In genomic region chr7:16041208-16041607, GRCm38 (mm10) we compare ENCODE assay signal across 24 mouse cellular contexts. TPM values are rescaled to one million over a fixed set of nuclear protein-coding genes. Genes with fewer than 3 reads are reported as not detected.
DNase-seq lines count a peak whose midpoint lies in the region; ATAC-seq lines count a peak whose summit lies in the region.
"Had no signal": no experiment of that assay in that cellular context is flagged by ENCODE, and none has a peak within 500 bp of the region (broad histone marks: within the 10 kb centered on the region; RNA-seq: fewer than 3 reads in every experiment).

No protein-coding gene starts in this region.

- H3K4me3 ChIP-seq in megakaryocyte, embryonic 14.5 days (replicated peaks), result peak overlapping the region; percentile 38
- H3K4me3 ChIP-seq: embryonic facial prominence, embryonic 15.5 days; heart, embryonic 12.5 days; hindbrain, embryonic 12.5 days; layer of hippocampus, adult 2 months; limb, embryonic 13.5 days; liver, embryonic 12.5 days had no signal

- H3K4me1 ChIP-seq in megakaryocyte, embryonic 14.5 days, result peaks cover 94% of the 10 kb centered on the region

- H3K27me3 ChIP-seq in megakaryocyte, embryonic 14.5 days (replicated peaks), result no peaks in the 10 kb centered on the region
- H3K27me3 ChIP-seq: embryonic facial prominence, embryonic 15.5 days; heart, embryonic 12.5 days; hindbrain, embryonic 12.5 days; limb, embryonic 13.5 days; liver, embryonic 12.5 days had no signal

- no peak for ATAC-seq in megakaryocyte, adult 5-6 weeks (ENCODE audit: poor library complexity, severe bottlenecking)
- ATAC-seq: forebrain, embryonic 14.5 days; intestine, postnatal 0 days; liver, embryonic 12.5 days had no signal

- no peaks in the 10 kb centered on the region for H3K9me3 ChIP-seq in megakaryocyte, embryonic 14.5 days
- H3K9me3 ChIP-seq: embryonic facial prominence, embryonic 15.5 days; heart, embryonic 12.5 days; hindbrain, embryonic 12.5 days; limb, embryonic 13.5 days; liver, embryonic 12.5 days had no signal

- H3K36me3 ChIP-seq in megakaryocyte, embryonic 14.5 days (replicated peaks; ENCODE audit: low read length), result peaks cover 44% of the 10 kb centered on the region
- H3K36me3 ChIP-seq: embryonic facial prominence, embryonic 15.5 days; hindbrain, embryonic 12.5 days had no signal

- DNase-seq in cerebellum, adult 11 months, result peak; percentile 48
- DNase-seq in cerebellum, postnatal 4 days (ENCODE audit: low spot score in 2 of 2), result no peak
- DNase-seq in kidney, adult 9 months, result peak; percentile 52
- DNase-seq in kidney, adult 18-20 months, result no peak
- peak; percentile 68 to 79 for DNase-seq in cerebellum, postnatal 25 days
- DNase-seq in right cerebral cortex, postnatal 10 days (ENCODE audit: low spot score in 2 of 2), result no peak
- DNase-seq: adrenal gland, postnatal 14 days; gastrocnemius, postnatal 10 days; layer of hippocampus, postnatal 36 days; lung, embryonic 14.5 days; midbrain, embryonic 14.5 days; thymus, postnatal 25 days had no signal

RNA-seq across cellular contexts. Expression of gene Bicra, which starts 6.5 kb away (rescaled TPM):
- 30.6 and 132 TPM in 2 replicates for polyA plus RNA-seq in megakaryocyte, embryonic 14.5 days (2012; ENCODE audit: insufficient read depth, low replicate concordance)
- total RNA-seq in megakaryocyte, adult 5-6 weeks (2015), result 19.5 and 28.6 TPM in 2 replicates
- total RNA-seq in megakaryocyte, adult 5-6 weeks (2017), result 1.9 and 2.8 TPM in 2 replicates

RNA-seq across cellular contexts. Expression of gene Zfp541, which starts 20.4 kb away (rescaled TPM):
- polyA plus RNA-seq in megakaryocyte, embryonic 14.5 days (2012; ENCODE audit: insufficient read depth, low replicate concordance), result 0.15 TPM in 1 of 2 replicates, not detected in the other
- 0.16 and 0.27 TPM in 2 replicates for total RNA-seq in megakaryocyte, adult 5-6 weeks (2015)
- total RNA-seq in megakaryocyte, adult 5-6 weeks (2017), result 0.53 TPM in 1 of 2 replicates, not detected in the other
- total RNA-seq: gastrocnemius, postnatal 10 days; heart, postnatal 25 days; megakaryocyte-erythroid progenitor cell, adult 5-6 weeks had no signal
- polyA plus RNA-seq: forebrain, embryonic 14.5 days; intestine, postnatal 0 days; liver, embryonic 12.5 days; lung, embryonic 14.5 days had no signal

RNA-seq across cellular contexts. Expression of gene Napa, which starts 57.0 kb away (rescaled TPM):
- 161 and 318 TPM in 2 replicates for polyA plus RNA-seq in megakaryocyte, embryonic 14.5 days (2012; ENCODE audit: insufficient read depth, low replicate concordance)
- total RNA-seq in megakaryocyte, adult 5-6 weeks (2015), result 62.0 and 65.7 TPM in 2 replicates
- total RNA-seq in megakaryocyte, adult 5-6 weeks (2017), result 39.8 and 39.9 TPM in 2 replicates

Comparison
In these comparisons a context has a peak if more than half of its experiments do, and no peak if none do; other contexts are left out.
1. DNase-seq: peak in cerebellum, adult 11 months (single experiment), kidney, adult 9 months (single experiment) and cerebellum, postnatal 25 days (2 of 2); none in cerebellum, postnatal 4 days (0 of 2), kidney, adult 18-20 months (single experiment) and right cerebral cortex, postnatal 10 days (0 of 2).